Mouse (Mus musculus): ENCODE results near the gene Cirbp. TPM values are rescaled to one million over a fixed set of nuclear protein-coding genes. Genes with fewer than 3 reads are reported as not detected.

The Cirbp gene
- polyA plus RNA-seq, 1 experiment from 2014 or later, result 83.4 TPM

- ATAC-seq (ENCODE audit: low read depth), result peak; percentile 72
- WGBS, result 6% methylated on average over 35 of the region's 35 CpGs
- Histone ChIP-seq H3K27me3 (ENCODE audit: control insufficient read depth, insufficient read depth, low read depth, low read length) (no peaks in the 10 kb centered on the region), H3K4me3 (ENCODE audit: low read length) (peak within 1 kb of the TSS; percentile 53), H3K27ac (ENCODE audit: low read length) (peak within 1 kb of the TSS; percentile 76), H3K9me3 (ENCODE audit: control insufficient read depth, low read length) (no peaks in the 10 kb centered on the region), H3K4me1 (replicated peaks; ENCODE audit: control insufficient read depth, insufficient read depth, low read length) (peaks cover 19% of the 10 kb centered on the region), H3K9ac (ENCODE audit: low read length) (peak within 1 kb of the TSS; percentile 60), H3K4me2 (ENCODE audit: low read depth, low read length) (peak within 1 kb of the TSS; percentile 53), H3K36me3 (ENCODE audit: control insufficient read depth, insufficient read depth, low read length) (peaks cover 23% of the 10 kb centered on the region)
Observed at GRCm38 (mm10) chr10:80172527-80173292, 6.9 kb downstream of the Cirbp start, which contains the start of gene 1600002K03Rik. Gene 1600002K03Rik, plus strand, starts transcription at chr10:80172944.

GRCm38 (mm10) chr10:80173358-80173757, 7.6 kb downstream of the Cirbp start:
- WGBS, result 9% methylated on average over 11 of the region's 11 CpGs
- H3K9ac ChIP-seq (ENCODE audit: low read length), result peak overlapping the region; percentile 25
- H3K4me3 ChIP-seq (ENCODE audit: low read length), result peak overlapping the region; percentile 53
- peaks cover 23% of the 10 kb centered on the region for H3K36me3 ChIP-seq (ENCODE audit: control insufficient read depth, insufficient read depth, low read length)
- no peaks in the 10 kb centered on the region for H3K27me3 ChIP-seq (ENCODE audit: control insufficient read depth, insufficient read depth, low read depth, low read length)
- peak overlapping the region; percentile 4; the same call in 1 of the 2 replicates for H3K27ac ChIP-seq (ENCODE audit: low read length)
- H3K9me3 ChIP-seq (ENCODE audit: control insufficient read depth, low read length), result no peaks in the 10 kb centered on the region
- H3K4me2 ChIP-seq (ENCODE audit: low read depth, low read length), result peak overlapping the region; percentile 53
- no peak for ATAC-seq (ENCODE audit: low read depth)
- peaks cover 19% of the 10 kb centered on the region for H3K4me1 ChIP-seq (replicated peaks; ENCODE audit: control insufficient read depth, insufficient read depth, low read length)

- no peak for ATAC-seq (ENCODE audit: low read depth)
- WGBS, result 87% methylated on average over 10 of the region's 10 CpGs
- H3K27ac ChIP-seq (ENCODE audit: low read length), result no peak overlapping the region
- peaks cover 12% of the 10 kb centered on the region for H3K4me1 ChIP-seq (replicated peaks; ENCODE audit: control insufficient read depth, insufficient read depth, low read length)
- H3K9me3 ChIP-seq (ENCODE audit: control insufficient read depth, low read length), result no peaks in the 10 kb centered on the region
- no peaks in the 10 kb centered on the region for H3K27me3 ChIP-seq (ENCODE audit: control insufficient read depth, insufficient read depth, low read depth, low read length)
- no peak overlapping the region for H3K4me2 ChIP-seq (ENCODE audit: low read depth, low read length)
- peaks cover 23% of the 10 kb centered on the region for H3K36me3 ChIP-seq (ENCODE audit: control insufficient read depth, insufficient read depth, low read length)
- no peak overlapping the region for H3K4me3 ChIP-seq (ENCODE audit: low read length)
- 0 out of 2 replicates have a peak overlapping the region, but pooled peaks have one; percentile 25 for H3K9ac ChIP-seq (ENCODE audit: low read length)
Observed at GRCm38 (mm10) chr10:80173955-80174640, 8.3 kb downstream of the Cirbp start.

- no peaks in the 10 kb centered on the region for H3K9me3 ChIP-seq (ENCODE audit: control insufficient read depth, low read length)
- no peak overlapping the region for H3K4me3 ChIP-seq (ENCODE audit: low read length)
- H3K27me3 ChIP-seq (ENCODE audit: control insufficient read depth, insufficient read depth, low read depth, low read length), result no peaks in the 10 kb centered on the region
- 33% methylated on average over 2 of the region's 2 CpGs for WGBS
- H3K9ac ChIP-seq (ENCODE audit: low read length), result no peak overlapping the region
- H3K36me3 ChIP-seq (ENCODE audit: control insufficient read depth, insufficient read depth, low read length), result peaks cover 22% of the 10 kb centered on the region
- H3K4me1 ChIP-seq (replicated peaks; ENCODE audit: control insufficient read depth, insufficient read depth, low read length), result peaks cover 10% of the 10 kb centered on the region
- H3K4me2 ChIP-seq (ENCODE audit: low read depth, low read length), result no peak overlapping the region
- ATAC-seq (ENCODE audit: low read depth), result no peak
- no peak overlapping the region for H3K27ac ChIP-seq (ENCODE audit: low read length)
Observed at GRCm38 (mm10) chr10:80174705-80175104, 8.9 kb downstream of the Cirbp start.

- Histone ChIP-seq H3K4me1 (replicated peaks; ENCODE audit: control insufficient read depth, insufficient read depth, low read length) (peaks cover 8% of the 10 kb centered on the region), H3K4me3 (ENCODE audit: low read length) (no peak overlapping the region), H3K9me3 (ENCODE audit: control insufficient read depth, low read length) (no peaks in the 10 kb centered on the region), H3K27me3 (ENCODE audit: control insufficient read depth, insufficient read depth, low read depth, low read length) (no peaks in the 10 kb centered on the region), H3K27ac (ENCODE audit: low read length) (no peak overlapping the region), H3K36me3 (ENCODE audit: control insufficient read depth, insufficient read depth, low read length) (peaks cover 12% of the 10 kb centered on the region), H3K4me2 (ENCODE audit: low read depth, low read length) (no peak overlapping the region), H3K9ac (ENCODE audit: low read length) (no peak overlapping the region)
- WGBS, result 23% methylated on average over 4 of the region's 4 CpGs
- ATAC-seq (ENCODE audit: low read depth), result no peak
Observed at GRCm38 (mm10) chr10:80175536-80176269, 9.9 kb downstream of the Cirbp start.

GRCm38 (mm10) chr10:80176270-80176834, 10.6 kb downstream of the Cirbp start:
- ATAC-seq (ENCODE audit: low read depth), result no peak
- Histone ChIP-seq H3K9ac (ENCODE audit: low read length) (no peak overlapping the region), H3K27ac (ENCODE audit: low read length) (no peak overlapping the region), H3K27me3 (ENCODE audit: control insufficient read depth, insufficient read depth, low read depth, low read length) (no peaks in the 10 kb centered on the region), H3K4me2 (ENCODE audit: low read depth, low read length) (no peak overlapping the region), H3K4me3 (ENCODE audit: low read length) (no peak overlapping the region), H3K36me3 (ENCODE audit: control insufficient read depth, insufficient read depth, low read length) (peaks cover 7% of the 10 kb centered on the region), H3K9me3 (ENCODE audit: control insufficient read depth, low read length) (no peaks in the 10 kb centered on the region), H3K4me1 (replicated peaks; ENCODE audit: control insufficient read depth, insufficient read depth, low read length) (peaks cover 8% of the 10 kb centered on the region)
- 85% methylated on average over 5 of the region's 5 CpGs for WGBS

GRCm38 (mm10) chr10:80177441-80178279, 11.9 kb downstream of the Cirbp start:
- Histone ChIP-seq H3K27me3 (ENCODE audit: control insufficient read depth, insufficient read depth, low read depth, low read length) (no peaks in the 10 kb centered on the region), H3K9me3 (ENCODE audit: control insufficient read depth, low read length) (no peaks in the 10 kb centered on the region), H3K4me3 (ENCODE audit: low read length) (no peak overlapping the region), H3K36me3 (ENCODE audit: control insufficient read depth, insufficient read depth, low read length) (no peaks in the 10 kb centered on the region), H3K4me1 (replicated peaks; ENCODE audit: control insufficient read depth, insufficient read depth, low read length) (no peaks in the 10 kb centered on the region; the same call in 1 of the 2 replicates), H3K27ac (ENCODE audit: low read length) (no peak overlapping the region), H3K9ac (ENCODE audit: low read length) (no peak overlapping the region), H3K4me2 (ENCODE audit: low read depth, low read length) (no peak overlapping the region)
- no peak for ATAC-seq (ENCODE audit: low read depth)
- WGBS, result 69% methylated on average over 7 of the region's 7 CpGs

Measured in lung, embryonic 16.5 days (tissue).